Comparison of ENCODE assay signal across 8 mouse cellular contexts in the genomic region with DNA sequence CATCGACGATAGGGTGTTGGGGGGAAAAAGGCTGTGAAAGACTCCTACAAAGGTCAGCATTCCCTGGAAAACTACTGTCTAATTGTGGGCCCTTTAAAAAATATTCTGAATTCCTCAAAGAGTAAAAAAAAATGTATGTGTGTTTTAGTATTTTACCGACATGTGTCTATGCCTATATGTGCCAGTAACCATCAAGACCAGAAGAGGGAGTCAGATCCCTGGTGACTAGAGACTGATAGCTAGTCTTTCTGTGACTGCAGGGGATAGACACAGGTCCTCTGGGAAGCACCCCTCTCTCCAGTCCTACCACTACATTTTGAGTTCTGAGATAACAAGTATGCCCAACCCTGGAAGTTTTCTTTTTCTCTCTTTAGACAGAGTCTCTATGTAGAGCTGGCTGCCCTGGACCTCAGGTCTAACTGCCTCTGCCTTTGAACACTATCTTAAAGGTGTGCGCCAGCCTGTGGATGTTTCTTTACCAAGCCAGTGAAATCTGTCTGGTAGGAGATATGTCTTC. TPM values are rescaled to one million over a fixed set of nuclear protein-coding genes. Genes with fewer than 3 reads are reported as not detected.
DNase-seq lines count a peak whose midpoint lies in the region; ATAC-seq and TF ChIP-seq lines count a peak whose summit lies in the region.

No protein-coding gene starts in this region.

- DNase-seq in left cerebral cortex, adult 2 months (ENCODE audit: extremely low spot score in 1 of 2, low spot score in 2 of 2) = no peak
- no peak for DNase-seq in left cerebral cortex, postnatal 36 days (ENCODE audit: low spot score in 2 of 2)
- peak; percentile 64 for DNase-seq in R1 (ENCODE audit: low read depth, low spot score)
- no peak for DNase-seq in midbrain, embryonic 10.5 days (ENCODE audit: low spot score)
- no peak for DNase-seq in urinary bladder, postnatal 36 days (ENCODE audit: low spot score in 2 of 2)
- DNase-seq in urinary bladder, adult 2 months (ENCODE audit: low spot score) = no peak

- no peak for ATAC-seq in heart, embryonic 16.5 days (replicated peaks; ENCODE audit: extremely low read depth, insufficient read depth, low FRiP score)
- no peak for ATAC-seq in erythroid progenitor cell, adult 5-6 weeks (replicated peaks; ENCODE audit: low FRiP score, poor library complexity, severe bottlenecking)

- peak; percentile 40 for TF ChIP-seq CTCF in left cerebral cortex, adult 2 months (IDR thresholded peaks at IDR 0.05)

- H3K9ac ChIP-seq in heart, embryonic 16.5 days (ENCODE audit: low read length) = peak overlapping the region; percentile 82; the same call in 1 of the 2 replicates

- WGBS in heart, embryonic 16.5 days = 29% methylated on average over 4 of the region's 4 CpGs
- WGBS in midbrain, embryonic 10.5 days = 41% methylated on average over 4 of the region's 4 CpGs

- peaks cover 16% of the 10 kb centered on the region for H3K4me1 ChIP-seq in heart, embryonic 16.5 days (ENCODE audit: control insufficient read depth, insufficient read depth, low read length)
- H3K4me1 ChIP-seq in midbrain, embryonic 10.5 days = peaks cover 41% of the 10 kb centered on the region

- peak overlapping the region; percentile 71 for H3K4me2 ChIP-seq in heart, embryonic 16.5 days (ENCODE audit: low read depth, low read length)

- no peaks in the 10 kb centered on the region for H3K36me3 ChIP-seq in heart, embryonic 16.5 days (ENCODE audit: control insufficient read depth, insufficient read depth)
- no peaks in the 10 kb centered on the region for H3K36me3 ChIP-seq in midbrain, embryonic 10.5 days

- intact Hi-C loops in left cerebral cortex, adult 2 months (cut with DNase I) = loop anchor here (5.0 to 10.0 kb wide), 4 partner anchors 72 to 229 kb away; partner anchors contain the start of genes Aven, Emc4 and Emc7
- intact Hi-C loops in left cerebral cortex, postnatal 36 days (cut with DNase I) = loop anchor here (5.0 kb wide), 2 partner anchors 89 to 104 kb away; partner anchors contain the start of gene Emc4

- peak overlapping the region; percentile 78 for H3K4me3 ChIP-seq in left cerebral cortex, adult 2 months
- peak overlapping the region; percentile 79 for H3K4me3 ChIP-seq in heart, embryonic 16.5 days (ENCODE audit: low read length)
- H3K4me3 ChIP-seq in midbrain, embryonic 10.5 days = peak overlapping the region; percentile 68

- no peaks in the 10 kb centered on the region for H3K27me3 ChIP-seq in heart, embryonic 16.5 days (ENCODE audit: control insufficient read depth, insufficient read depth, low read length)
- no peaks in the 10 kb centered on the region for H3K27me3 ChIP-seq in midbrain, embryonic 10.5 days (ENCODE audit: low read depth, poor library complexity, severe bottlenecking)

- H3K9me3 ChIP-seq in heart, embryonic 16.5 days (replicated peaks; ENCODE audit: control insufficient read depth, low read length) = no peaks in the 10 kb centered on the region
- H3K9me3 ChIP-seq in midbrain, embryonic 10.5 days (replicated peaks) = no peaks in the 10 kb centered on the region

- H3K27ac ChIP-seq in left cerebral cortex, adult 2 months = peak overlapping the region; percentile 83
- H3K27ac ChIP-seq in heart, embryonic 16.5 days (ENCODE audit: low read length) = no peak overlapping the region
- peak overlapping the region; percentile 83 for H3K27ac ChIP-seq in midbrain, embryonic 10.5 days (replicated peaks)

RNA-seq across cellular contexts. Expression of gene Nop10, which starts 1.1 kb away (rescaled TPM):
- total RNA-seq in left cerebral cortex, adult 2 months (2021) = 10 to 100 TPM; 46.0 to 46.4 TPM
- total RNA-seq in left cerebral cortex, postnatal 36 days (2021) = 10 to 100 TPM; 50.4 to 51.7 TPM
- 164 and 169 TPM in 2 replicates for polyA plus RNA-seq in heart, embryonic 16.5 days (2015; fragmentation: Nextera tagmentation; extraction: Ambion mirVana)
- 178 and 211 TPM in 2 replicates for polyA plus RNA-seq in midbrain, embryonic 10.5 days (2016; fragmentation: Nextera tagmentation; extraction: Ambion mirVana)
- 101 and 145 TPM in 2 replicates for polyA plus RNA-seq in urinary bladder, adult 2 months (2012; rRNA removed)
- total RNA-seq in erythroid progenitor cell, adult 5-6 weeks (2015; ENCODE audit: low replicate concordance) = 23.5 and 32.4 TPM in 2 replicates
- total RNA-seq in erythroid progenitor cell, adult 5-6 weeks (2017; ENCODE audit: low replicate concordance) = 12.3 and 16.3 TPM in 2 replicates

RNA-seq across cellular contexts. Expression of gene Slc12a6, which starts 2.8 kb away (rescaled TPM):
- total RNA-seq in left cerebral cortex, adult 2 months (2021) = 100 to 1,000 TPM; 127 to 129 TPM
- 100 to 1,000 TPM; 114 to 134 TPM for total RNA-seq in left cerebral cortex, postnatal 36 days (2021)
- polyA plus RNA-seq in heart, embryonic 16.5 days (2015; fragmentation: Nextera tagmentation; extraction: Ambion mirVana) = 10.1 and 12.2 TPM in 2 replicates
- 7.4 and 11.3 TPM in 2 replicates for polyA plus RNA-seq in midbrain, embryonic 10.5 days (2016; fragmentation: Nextera tagmentation; extraction: Ambion mirVana)
- 80.4 and 84.2 TPM in 2 replicates for polyA plus RNA-seq in urinary bladder, adult 2 months (2012; rRNA removed)
- 52.8 and 57.7 TPM in 2 replicates for total RNA-seq in erythroid progenitor cell, adult 5-6 weeks (2015; ENCODE audit: low replicate concordance)
- total RNA-seq in erythroid progenitor cell, adult 5-6 weeks (2017; ENCODE audit: low replicate concordance) = 42.4 and 70.9 TPM in 2 replicates

RNA-seq across cellular contexts. Expression of gene Gm21985, which starts 3.3 kb away (rescaled TPM):
- 1 to 10 TPM in 1 of 2 experiments, not detected in 1; 3.7 TPM for total RNA-seq in left cerebral cortex, adult 2 months (2021)
- 1 to 10 TPM in 1 of 2 experiments, not detected in 1; 4.8 TPM for total RNA-seq in left cerebral cortex, postnatal 36 days (2021)
- polyA plus RNA-seq in heart, embryonic 16.5 days (2015; fragmentation: Nextera tagmentation; extraction: Ambion mirVana) = not detected in 2 replicates
- 0.04 TPM in 1 of 2 replicates, not detected in the other for polyA plus RNA-seq in midbrain, embryonic 10.5 days (2016; fragmentation: Nextera tagmentation; extraction: Ambion mirVana)
- polyA plus RNA-seq in urinary bladder, adult 2 months (2012; rRNA removed) = 0.03 and 0.06 TPM in 2 replicates
- total RNA-seq in erythroid progenitor cell, adult 5-6 weeks (2015; ENCODE audit: low replicate concordance) = 1.4 TPM in 1 of 2 replicates, not detected in the other
- total RNA-seq in erythroid progenitor cell, adult 5-6 weeks (2017; ENCODE audit: low replicate concordance) = 1.3 and 9.0 TPM in 2 replicates

RNA-seq across cellular contexts. Expression of gene Nutm1, which starts 3.7 kb away (rescaled TPM):
- not detected for total RNA-seq in left cerebral cortex, adult 2 months (2021)
- total RNA-seq in left cerebral cortex, postnatal 36 days (2021) = under 1 TPM in 1 of 2 experiments, not detected in 1; 0.20 TPM
- polyA plus RNA-seq in heart, embryonic 16.5 days (2015; fragmentation: Nextera tagmentation; extraction: Ambion mirVana) = not detected in 2 replicates
- polyA plus RNA-seq in midbrain, embryonic 10.5 days (2016; fragmentation: Nextera tagmentation; extraction: Ambion mirVana) = 0.02 TPM in 1 of 2 replicates, not detected in the other
- not detected in 2 replicates for polyA plus RNA-seq in urinary bladder, adult 2 months (2012; rRNA removed)
- not detected in 2 replicates for total RNA-seq in erythroid progenitor cell, adult 5-6 weeks (2015; ENCODE audit: low replicate concordance)
- not detected in 2 replicates for total RNA-seq in erythroid progenitor cell, adult 5-6 weeks (2017; ENCODE audit: low replicate concordance)

RNA-seq across cellular contexts. Expression of gene Lpcat4, which starts 23.6 kb away (rescaled TPM):
- 100 to 1,000 TPM; 150 to 164 TPM for total RNA-seq in left cerebral cortex, adult 2 months (2021)
- 100 to 1,000 TPM; 162 to 163 TPM for total RNA-seq in left cerebral cortex, postnatal 36 days (2021)
- 11.3 and 11.7 TPM in 2 replicates for polyA plus RNA-seq in heart, embryonic 16.5 days (2015; fragmentation: Nextera tagmentation; extraction: Ambion mirVana)
- polyA plus RNA-seq in midbrain, embryonic 10.5 days (2016; fragmentation: Nextera tagmentation; extraction: Ambion mirVana) = 11.4 and 13.7 TPM in 2 replicates
- polyA plus RNA-seq in urinary bladder, adult 2 months (2012; rRNA removed) = 49.2 and 51.3 TPM in 2 replicates
- total RNA-seq in erythroid progenitor cell, adult 5-6 weeks (2015; ENCODE audit: low replicate concordance) = 2.5 and 5.0 TPM in 2 replicates
- total RNA-seq in erythroid progenitor cell, adult 5-6 weeks (2017; ENCODE audit: low replicate concordance) = 0.39 TPM in 1 of 2 replicates, not detected in the other
